Mouse (Mus musculus) hematopoietic stem cell, adult 5-6 weeks (primary cell): ENCODE measurements around the gene Sorcs1. TPM values are rescaled to one million over a fixed set of nuclear protein-coding genes. Genes with fewer than 3 reads are reported as not detected.

Source experiments
- ATAC-seq, 2 experiments: fragments of 125-278 bp in 1 of 2; replicated peaks in 1 of 2; 2 replicates each; pipeline ENCODE4 v1.8.0; 2016 to 2017; ENCODE audit warnings: inconsistent platforms in 2 of 2, mild to moderate bottlenecking in 2 of 2, moderate number of reproducible peaks in 2 of 2, low read depth in 1 of 2, moderate TSS enrichment in 1 of 2; ENCODE audit not compliant: low FRiP score in 2 of 2, poor library complexity in 2 of 2, severe bottlenecking in 2 of 2, insufficient read depth in 1 of 2, low TSS enrichment in 1 of 2
- total RNA-seq: library from RNA; stranded (forward); fragments of 172-1452, 232-1000 nt; gene quantifications from 2 replicates; pipeline ENCODE4 v1.2.3, GENCODE M21; 2017

Sorcs1 gene
- total RNA-seq, 1 experiment from 2014 or later: not detected

GRCm38 (mm10) chr19:50362655-50363500 lies 315.6 kb downstream of the Sorcs1 start:
- ATAC-seq: no peak

- ATAC-seq: no peak
Measured at GRCm38 (mm10) chr19:50358561-50358960, 319.9 kb downstream of the Sorcs1 start.

- ATAC-seq: no peak
Measured at GRCm38 (mm10) chr19:50339211-50339610, 339.2 kb downstream of the Sorcs1 start.

- no peak for ATAC-seq
Measured at GRCm38 (mm10) chr19:50336751-50337150, 341.7 kb downstream of the Sorcs1 start.

- no peak for ATAC-seq
Measured at GRCm38 (mm10) chr19:50331136-50331535, 347.3 kb downstream of the Sorcs1 start.

- ATAC-seq: no peak
Measured at GRCm38 (mm10) chr19:50327804-50328203, 350.6 kb downstream of the Sorcs1 start.

- ATAC-seq: no peak
Measured at GRCm38 (mm10) chr19:50326151-50326550, 352.3 kb downstream of the Sorcs1 start.

- no peak for ATAC-seq
Measured at GRCm38 (mm10) chr19:50325686-50326085, 352.8 kb downstream of the Sorcs1 start.

- no peak for ATAC-seq
Measured at GRCm38 (mm10) chr19:50307046-50307445, 371.4 kb downstream of the Sorcs1 start.

- no peak for ATAC-seq
Measured at GRCm38 (mm10) chr19:50294205-50294604, 384.2 kb downstream of the Sorcs1 start.

GRCm38 (mm10) chr19:50264450-50264849 lies 414.0 kb downstream of the Sorcs1 start:
- no peak for ATAC-seq

GRCm38 (mm10) chr19:50258718-50259413 lies 419.6 kb downstream of the Sorcs1 start:
- 0 out of 4 replicates have a peak, but pooled peaks have one; percentile 45 to 59 for ATAC-seq

- no peak for ATAC-seq
Measured at GRCm38 (mm10) chr19:50220476-50220875, 458.0 kb downstream of the Sorcs1 start.

GRCm38 (mm10) chr19:50214466-50215228 lies 463.8 kb downstream of the Sorcs1 start:
- ATAC-seq: no peak

- ATAC-seq: no peak
Measured at GRCm38 (mm10) chr19:50210456-50210855, 468.0 kb downstream of the Sorcs1 start.

GRCm38 (mm10) chr19:50204341-50204740 lies 474.1 kb downstream of the Sorcs1 start:
- no peak for ATAC-seq

GRCm38 (mm10) chr19:50196592-50196991 lies 481.9 kb downstream of the Sorcs1 start:
- ATAC-seq: no peak
